Mouse (Mus musculus) adrenal gland, postnatal 10 days (tissue): ENCODE results near the gene Pcgf2. TPM values are rescaled to one million over a fixed set of nuclear protein-coding genes. Genes with fewer than 3 reads are reported as not detected.
"Not testable (repeated sequence)": the region's sequence is repeated elsewhere in the genome, so short reads cannot be mapped to it uniquely, and the experiment has no call there.

Experiments
- DNase-seq: peaks from one replicate; pipeline ENCODE4 v3.0.0; 2021; ENCODE audit warnings: mixed read lengths
- total RNA-seq, 2 experiments: library from RNA; stranded (reverse); gene quantifications; 2 replicates each; pipeline ENCODE4 v1.2.3; 2021

Pcgf2 gene
- total RNA-seq, 2 experiments from 2014 or later = 29.7 to 41.0 TPM

- DNase-seq = no peak
Measured at GRCm38 (mm10) chr11:97717369-97718280, 17.3 kb upstream of the Pcgf2 start.

GRCm38 (mm10) chr11:97716021-97716420, 15.7 kb upstream of the Pcgf2 start:
- no peak for DNase-seq

- DNase-seq = peak; percentile 78
Measured at GRCm38 (mm10) chr11:97714784-97715760, 14.8 kb upstream of the Pcgf2 start.

DNA sequence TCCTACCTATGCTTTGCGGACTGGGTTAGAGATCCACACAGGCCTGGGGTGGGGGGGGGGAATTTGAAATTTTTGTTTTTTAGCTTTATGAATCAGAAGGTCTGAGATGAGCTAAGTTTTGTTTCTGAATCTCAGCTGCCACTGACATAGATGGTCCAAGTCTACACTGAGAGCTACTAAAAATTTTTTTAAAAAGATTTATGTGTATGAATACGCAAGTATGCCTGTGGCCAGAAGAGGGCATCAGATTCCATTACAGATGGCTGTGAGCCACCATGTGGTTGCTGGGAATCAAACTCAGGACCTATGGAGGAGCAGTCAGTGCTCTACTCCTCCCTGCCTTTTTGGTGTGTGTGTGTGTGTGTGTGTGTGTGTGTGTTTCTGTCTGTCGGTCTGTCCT, 14.1 kb upstream of the Pcgf2 start:
- no peak for DNase-seq

GRCm38 (mm10) chr11:97713896-97714295, 13.6 kb upstream of the Pcgf2 start:
- peak; percentile 71 for DNase-seq

GRCm38 (mm10) chr11:97712286-97712685, 12.0 kb upstream of the Pcgf2 start:
- DNase-seq = no peak

DNA sequence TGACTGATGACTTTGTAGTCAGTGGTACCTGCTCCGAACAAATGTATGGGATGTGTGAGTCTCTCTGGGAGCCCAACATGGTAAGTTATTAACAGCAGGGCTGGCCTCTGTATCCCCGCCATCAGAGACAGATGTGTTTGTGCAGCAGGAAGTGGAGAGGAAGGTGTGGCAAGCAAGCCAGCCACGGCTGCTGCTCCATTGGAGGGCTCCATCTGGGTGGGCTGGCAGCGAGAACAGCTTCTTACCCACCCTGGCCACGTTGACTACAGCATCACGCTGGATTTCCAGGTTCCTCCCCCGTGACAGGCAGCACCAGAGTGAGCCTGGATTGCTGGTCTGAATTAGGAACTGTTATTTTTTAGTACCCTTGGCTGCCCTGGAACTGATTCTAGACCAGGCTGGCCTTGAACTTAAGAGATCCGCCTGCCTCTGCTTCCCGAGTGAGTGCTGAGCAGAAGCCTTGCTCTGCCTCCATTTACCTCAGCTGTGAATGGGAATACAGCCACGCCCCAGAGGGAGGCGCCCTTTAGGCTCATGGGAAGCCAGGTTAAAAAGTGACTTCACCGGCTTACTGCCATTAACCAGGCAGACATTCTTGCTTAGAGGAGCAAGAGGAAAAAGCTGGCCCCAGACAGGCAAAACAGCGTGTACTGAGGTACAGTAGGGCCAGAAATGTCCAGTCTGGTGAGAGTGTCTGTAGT, 11.1 kb upstream of the Pcgf2 start:
- DNase-seq = no peak

DNA sequence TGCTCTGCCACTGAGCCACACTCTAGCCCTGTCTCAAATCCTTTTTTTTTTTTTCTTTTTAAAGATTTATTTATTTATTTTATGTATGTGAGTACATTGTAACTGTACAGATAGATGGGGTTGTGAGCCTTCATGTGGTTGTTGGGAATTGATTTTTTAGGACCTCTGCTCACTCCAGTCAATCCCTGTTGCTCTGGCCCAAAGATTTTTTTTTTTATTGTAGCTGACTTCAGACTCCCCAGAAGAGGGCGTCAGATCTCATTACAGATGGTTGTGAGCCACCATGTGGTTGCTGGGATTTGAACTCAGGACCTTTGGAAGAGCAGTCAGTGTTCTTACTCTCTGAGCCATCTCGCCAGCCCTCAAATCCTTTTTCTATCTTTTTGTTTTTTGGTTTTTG, 9.8 kb upstream of the Pcgf2 start:
- not testable (repeated sequence) for DNase-seq

- peak; percentile 99 for DNase-seq
Measured at GRCm38 (mm10) chr11:97703039-97703826, 2.9 kb upstream of the Pcgf2 start, which contains the start of gene Psmb3. Gene Psmb3, plus strand, starts transcription at chr11:97703399.

DNA sequence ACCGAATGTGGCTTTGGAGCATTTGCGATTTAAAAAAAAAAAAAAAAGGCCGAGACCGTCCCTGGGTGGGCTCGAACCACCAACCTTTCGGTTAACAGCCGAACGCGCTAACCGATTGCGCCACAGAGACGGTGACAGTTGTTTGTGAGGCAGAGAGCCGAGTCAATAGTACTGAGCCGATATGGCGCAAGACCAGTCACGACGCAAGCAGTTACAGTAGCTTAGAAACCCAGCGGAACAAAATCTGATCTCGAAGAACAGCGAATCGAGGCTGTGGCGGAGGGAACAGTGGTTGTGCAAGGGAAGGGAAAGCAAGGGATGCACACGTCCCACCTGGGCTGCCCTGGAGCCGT, 2.1 kb upstream of the Pcgf2 start:
- DNase-seq = peak; percentile 95

- DNase-seq = no peak
Measured at GRCm38 (mm10) chr11:97701581-97702392, 1.5 kb upstream of the Pcgf2 start.

DNA sequence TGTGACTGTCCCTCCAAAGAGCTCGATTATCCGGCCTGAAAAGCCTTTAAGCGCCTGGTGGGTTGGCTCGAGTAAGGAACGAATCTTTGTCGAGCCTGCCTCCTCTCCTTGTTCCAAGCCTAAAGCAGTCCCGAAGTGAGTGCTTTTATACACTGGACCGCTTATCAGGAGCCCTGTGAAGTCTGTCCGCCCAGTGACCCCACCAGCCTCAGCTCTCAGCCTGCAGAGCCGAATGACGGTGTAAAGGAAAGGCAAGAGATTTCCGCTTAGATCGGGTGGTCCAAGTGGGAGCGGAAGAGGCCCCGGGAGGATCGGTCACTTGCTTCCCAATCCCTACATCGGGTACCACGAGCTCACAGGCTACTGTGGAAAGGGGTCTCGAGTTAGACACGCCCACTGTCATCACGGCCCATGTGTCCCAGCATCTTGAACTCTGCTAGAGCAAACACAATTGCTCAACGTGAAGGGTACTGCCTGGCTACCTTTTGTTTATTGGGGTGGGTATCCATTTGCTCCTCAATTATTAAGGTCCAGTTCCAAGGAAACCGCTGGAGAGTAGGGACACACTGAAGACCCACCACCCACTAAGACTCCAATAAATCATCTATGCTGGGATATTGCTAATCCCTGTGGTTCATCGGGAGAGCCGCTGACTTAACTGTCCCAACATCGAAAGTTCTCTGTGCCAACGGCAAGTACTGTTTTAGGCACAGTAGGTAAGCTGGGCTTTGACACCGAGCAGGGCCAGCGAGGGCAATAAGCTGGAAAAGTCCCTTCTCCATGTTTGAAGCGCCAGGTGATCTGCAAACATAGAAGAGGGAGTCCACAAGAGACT, 666 bp upstream of the Pcgf2 start:
- DNase-seq = peak; percentile 65

- peak; percentile 91 for DNase-seq
Measured at GRCm38 (mm10) chr11:97699626-97700002, 683 bp downstream of the Pcgf2 start.

DNA sequence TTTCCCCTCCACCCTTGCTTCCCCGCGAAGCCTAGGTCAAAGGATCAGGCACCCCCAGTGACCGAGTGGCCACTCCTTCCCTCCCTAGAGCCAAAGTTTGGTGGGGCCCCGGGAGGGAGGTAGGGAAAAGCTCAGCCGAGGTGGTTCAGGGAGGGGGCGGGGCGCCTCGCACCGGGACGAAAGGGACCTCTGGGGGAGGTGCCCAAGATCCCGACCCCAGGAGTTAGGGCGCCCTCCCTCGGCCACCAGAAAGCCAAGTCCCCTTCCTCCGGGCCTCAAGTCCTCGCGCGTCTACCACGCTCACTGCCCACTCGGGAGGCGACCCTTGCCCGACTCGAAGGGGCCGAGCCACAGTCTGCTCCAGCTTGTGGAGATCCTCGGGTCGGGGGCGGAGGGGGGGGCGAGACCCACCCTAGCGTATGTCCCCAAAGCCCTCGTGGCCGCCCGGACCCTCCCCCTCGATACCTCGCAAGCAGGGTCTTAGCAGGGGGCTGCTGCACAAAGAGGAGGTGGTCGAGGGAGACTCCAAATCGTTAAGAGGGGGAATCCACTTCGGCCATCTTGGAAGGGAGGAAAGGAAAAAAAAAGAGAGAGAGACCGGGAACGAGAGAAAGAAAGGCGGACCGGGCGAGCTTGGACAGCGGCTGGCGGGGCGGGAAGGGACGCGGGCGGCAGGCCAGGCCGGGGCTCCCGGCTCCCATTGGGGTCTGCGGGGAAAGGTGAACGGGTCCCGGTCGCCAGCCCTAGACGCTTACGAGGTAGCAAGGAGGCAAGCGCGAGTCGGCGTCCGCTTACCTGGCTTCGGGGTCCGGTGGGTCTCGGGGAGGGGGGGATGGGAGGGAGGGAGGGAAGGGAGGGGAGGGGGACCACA, 1.3 kb downstream of the Pcgf2 start:
- peak; percentile 89 for DNase-seq

- DNase-seq = peak; percentile 27
Measured at GRCm38 (mm10) chr11:97697891-97698529, 2.3 kb downstream of the Pcgf2 start.

GRCm38 (mm10) chr11:97697199-97697890, 3.0 kb downstream of the Pcgf2 start:
- DNase-seq = no peak

DNA sequence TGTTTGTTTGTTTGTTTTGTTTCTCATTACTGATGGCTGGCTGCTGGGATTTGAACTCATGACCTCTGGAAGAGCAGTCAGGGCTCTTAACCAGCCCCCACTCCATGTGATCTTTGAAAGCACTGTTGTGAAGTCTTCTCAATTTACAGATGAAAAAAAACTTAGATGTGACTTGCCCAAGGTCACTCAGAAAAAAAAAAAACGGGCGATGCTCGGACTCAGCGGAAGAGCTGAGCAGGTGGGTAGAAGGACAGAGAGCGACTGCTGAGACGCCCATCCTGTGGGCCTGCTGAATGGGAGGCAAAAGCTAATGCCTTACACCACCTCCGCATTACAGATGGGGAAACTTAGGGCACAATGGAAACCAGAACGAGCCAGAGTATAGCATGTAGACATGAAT, 3.6 kb downstream of the Pcgf2 start:
- DNase-seq = no peak
